Mouse (Mus musculus): ENCODE results near the gene Parp3. TPM values are rescaled to one million over a fixed set of nuclear protein-coding genes. Genes with fewer than 3 reads are reported as not detected.

Gene Parp3
- polyA plus RNA-seq, 1 experiment from 2014 or later, result 1.8 TPM

Other genes with a start within 250 kb of the Parp3 start
- 79.0 and 87.6 TPM in 2 replicates for gene Alas1, start 228.3 kb downstream of the Parp3 start, polyA plus RNA-seq (2016; fragmentation: Nextera tagmentation; extraction: Ambion mirVana)
- gene Poc1a, start 195.9 kb downstream of the Parp3 start, polyA plus RNA-seq (2016; fragmentation: Nextera tagmentation; extraction: Ambion mirVana), result 21.0 and 23.2 TPM in 2 replicates
- 14.5 and 14.9 TPM in 2 replicates for gene Dusp7, start 108.3 kb downstream of the Parp3 start, polyA plus RNA-seq (2016; fragmentation: Nextera tagmentation; extraction: Ambion mirVana)
- 716 and 732 TPM in 2 replicates for gene Rpl29, start 47.5 kb downstream of the Parp3 start, polyA plus RNA-seq (2016; fragmentation: Nextera tagmentation; extraction: Ambion mirVana)
- 30.1 and 30.5 TPM in 2 replicates for gene Acy1, start 38.6 kb downstream of the Parp3 start, polyA plus RNA-seq (2016; fragmentation: Nextera tagmentation; extraction: Ambion mirVana)
- gene Abhd14b, start 29.5 kb downstream of the Parp3 start, polyA plus RNA-seq (2016; fragmentation: Nextera tagmentation; extraction: Ambion mirVana), result 4.2 and 4.7 TPM in 2 replicates
- 34.1 and 36.5 TPM in 2 replicates for gene Abhd14a, start 29.3 kb downstream of the Parp3 start, polyA plus RNA-seq (2016; fragmentation: Nextera tagmentation; extraction: Ambion mirVana)
- 343 and 348 TPM in 2 replicates for gene Pcbp4, start 23.7 kb downstream of the Parp3 start, polyA plus RNA-seq (2016; fragmentation: Nextera tagmentation; extraction: Ambion mirVana)
- gene Gpr62, start 11.0 kb downstream of the Parp3 start, polyA plus RNA-seq (2016; fragmentation: Nextera tagmentation; extraction: Ambion mirVana), result 0.71 and 0.79 TPM in 2 replicates
- gene Rrp9, start 986 bp downstream of the Parp3 start, polyA plus RNA-seq (2016; fragmentation: Nextera tagmentation; extraction: Ambion mirVana), result 47.1 and 51.4 TPM in 2 replicates
- gene Iqcf1, start 23.0 kb upstream of the Parp3 start, polyA plus RNA-seq (2016; fragmentation: Nextera tagmentation; extraction: Ambion mirVana), result not detected in 2 replicates
- gene Iqcf5, start 37.6 kb upstream of the Parp3 start, polyA plus RNA-seq (2016; fragmentation: Nextera tagmentation; extraction: Ambion mirVana), result not detected in 2 replicates
- gene Iqcf3, start 84.7 kb upstream of the Parp3 start, polyA plus RNA-seq (2016; fragmentation: Nextera tagmentation; extraction: Ambion mirVana), result not detected in 2 replicates
- not detected in 2 replicates for gene Iqcf4, start 94.0 kb upstream of the Parp3 start, polyA plus RNA-seq (2016; fragmentation: Nextera tagmentation; extraction: Ambion mirVana)
- not detected in 2 replicates for gene Iqcf6, start 149.6 kb upstream of the Parp3 start, polyA plus RNA-seq (2016; fragmentation: Nextera tagmentation; extraction: Ambion mirVana)
- 9.6 and 10.0 TPM in 2 replicates for gene Grm2, start 179.1 kb upstream of the Parp3 start, polyA plus RNA-seq (2016; fragmentation: Nextera tagmentation; extraction: Ambion mirVana)
- 26.3 and 30.3 TPM in 2 replicates for gene Tex264, start 209.0 kb upstream of the Parp3 start, polyA plus RNA-seq (2016; fragmentation: Nextera tagmentation; extraction: Ambion mirVana)